Mouse (Mus musculus) liver, adult 2 months (tissue): Measurements from ENCODE around the gene Mbnl1. TPM values are rescaled to one million over a fixed set of nuclear protein-coding genes. Genes with fewer than 3 reads are reported as not detected.

Source experiments
- DNase-seq: peaks from one replicate; pipeline ENCODE4 v3.0.0-alpha.2; 2011; ENCODE audit warnings: low read depth, low spot score; ENCODE audit errors: extremely low read depth
- H3K27ac ChIP-seq: fragments of 200-500 bp; replicated peaks from 2 replicates; pipeline ENCODE4 v1.5.1; 2012; ENCODE audit warnings: low read depth, mild to moderate bottlenecking, control low read depth, inconsistent platforms, low read length; ENCODE audit not compliant: insufficient read depth
- H3K27me3 ChIP-seq: fragments of 200-500 bp; 2 replicates; pipeline ENCODE4 v1.6.1; 2012; ENCODE audit warnings: mild to moderate bottlenecking, moderate library complexity, low read length, inconsistent platforms; ENCODE audit not compliant: control insufficient read depth, insufficient read depth
- H3K36me3 ChIP-seq: fragments of 200-500 bp; 2 replicates; pipeline ENCODE4 v1.6.1; 2012; ENCODE audit warnings: low read length, inconsistent platforms; ENCODE audit not compliant: control insufficient read depth, insufficient read depth
- H3K4me1 ChIP-seq: fragments of 200-500 bp; 2 replicates; pipeline ENCODE4 v1.6.1; 2011; ENCODE audit warnings: low read length; ENCODE audit not compliant: control insufficient read depth, insufficient read depth
- H3K4me3 ChIP-seq: fragments of 200-500 bp; 2 replicates; pipeline ENCODE4 v1.5.1; 2011; ENCODE audit warnings: low read depth, mild to moderate bottlenecking, control low read depth, low read length, moderate library complexity; ENCODE audit not compliant: insufficient read depth
- H3K79me2 ChIP-seq: fragments of 200-500 bp; 2 replicates; pipeline ENCODE4 v1.6.1; 2012; ENCODE audit warnings: inconsistent platforms, mild to moderate bottlenecking, low read length, moderate library complexity; ENCODE audit not compliant: control insufficient read depth, insufficient read depth
- H3K9ac ChIP-seq: fragments of 200-500 bp; 2 replicates; pipeline ENCODE4 v1.6.1; 2012; ENCODE audit warnings: low read depth, mild to moderate bottlenecking, control low read depth, inconsistent platforms, low read length
- CTCF ChIP-seq: fragments of 200-500 bp; IDR thresholded peaks from 2 replicates; pipeline ENCODE4 v1.5.1; 2011; ENCODE audit warnings: low read depth, low read length, control low read depth
- POLR2A ChIP-seq: fragments of 200-500 bp; IDR thresholded peaks from 2 replicates; pipeline ENCODE4 v1.6.1; 2011; ENCODE audit warnings: low read length, control low read depth; ENCODE audit not compliant: insufficient read depth; ENCODE audit errors: extremely low read depth
- WGBS: fragments of 180-500 bp; shearing (Covaris S2); methylation state at CpG from one replicate; pipeline ENCODE4 v1.1.7; 2018; 5-methylcytosine and 5-hydroxymethylcytosine counted together
- polyA plus RNA-seq: library from polyadenylated mRNA; depleted of rRNA; stranded (reverse); fragments of >200 nt; gene quantifications from 2 replicates; pipeline ENCODE4 v1.2.3, GENCODE M21; 2012
- total RNA-seq: library from RNA; depleted of rRNA; stranded (reverse); fragments of >200 nt; gene quantifications from 2 replicates; pipeline ENCODE4 v1.2.3, GENCODE M21; 2014

The Mbnl1 gene
- total and polyA plus RNA-seq, 2 experiments, result 27.3 to 111 TPM

DNA sequence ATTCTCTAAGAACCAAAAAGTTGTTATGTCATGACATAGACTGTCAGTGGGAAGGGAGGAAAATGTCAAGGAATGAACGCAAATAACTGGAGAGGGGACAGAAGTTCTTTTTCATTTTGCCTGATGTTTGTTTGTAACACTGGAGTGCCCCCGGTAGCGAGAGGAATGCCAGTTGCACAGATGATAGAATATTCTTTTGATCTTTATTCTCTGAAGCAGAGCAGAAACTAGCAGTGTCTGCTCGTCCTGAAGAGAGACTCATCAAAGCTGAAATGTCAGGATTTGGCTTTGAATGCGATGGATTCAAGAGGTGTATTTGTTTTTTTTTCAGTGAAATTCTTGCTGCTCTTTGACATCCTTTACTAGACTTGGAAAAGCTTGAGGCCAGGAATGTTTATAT is 77.9 kb downstream of the Mbnl1 start:
- no peaks in the 10 kb centered on the region for H3K27me3 ChIP-seq
- peaks cover 24% of the 10 kb centered on the region; the same call in 1 of the 2 replicates for H3K79me2 ChIP-seq
- no peak for DNase-seq
- H3K27ac ChIP-seq, result no peak overlapping the region
- WGBS, result 69% methylated on average over 5 of the region's 5 CpGs
- peaks cover 12% of the 10 kb centered on the region for H3K4me1 ChIP-seq
- H3K36me3 ChIP-seq, result peaks cover 2% of the 10 kb centered on the region; the same call in 1 of the 2 replicates
- H3K9ac ChIP-seq, result no peak overlapping the region
- H3K4me3 ChIP-seq, result no peak overlapping the region
- TF ChIP-seq POLR2A (no peak), CTCF (no peak)

DNA sequence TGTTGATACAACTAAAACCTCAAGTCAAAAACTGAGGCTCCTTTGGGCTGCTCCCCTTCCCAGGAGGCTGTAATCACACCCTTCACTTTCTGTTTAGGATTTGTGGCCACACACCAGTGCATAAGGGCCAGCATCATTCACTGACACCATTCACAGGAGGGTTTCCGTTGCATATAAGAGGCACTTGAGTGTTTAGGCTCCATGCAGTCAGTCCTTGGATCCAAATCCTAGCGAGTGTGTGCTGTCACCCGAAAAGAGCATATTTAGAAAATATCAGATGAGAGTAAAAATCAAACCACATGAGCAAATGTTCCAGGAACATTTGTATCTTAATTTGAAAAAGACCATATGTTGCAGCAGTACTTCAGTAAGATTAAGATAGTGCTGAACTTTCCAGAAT is 79.0 kb downstream of the Mbnl1 start:
- no peak for DNase-seq
- Histone ChIP-seq H3K79me2 (peaks cover 23% of the 10 kb centered on the region; the same call in 1 of the 2 replicates), H3K27me3 (no peaks in the 10 kb centered on the region), H3K9ac (no peak overlapping the region), H3K36me3 (peaks cover 5% of the 10 kb centered on the region; the same call in 1 of the 2 replicates), H3K27ac (no peak overlapping the region), H3K4me1 (peaks cover 12% of the 10 kb centered on the region), H3K4me3 (no peak overlapping the region)
- TF ChIP-seq CTCF, result no peak
- no peak for TF ChIP-seq POLR2A
- 76% methylated on average over 3 of the region's 3 CpGs for WGBS

DNA sequence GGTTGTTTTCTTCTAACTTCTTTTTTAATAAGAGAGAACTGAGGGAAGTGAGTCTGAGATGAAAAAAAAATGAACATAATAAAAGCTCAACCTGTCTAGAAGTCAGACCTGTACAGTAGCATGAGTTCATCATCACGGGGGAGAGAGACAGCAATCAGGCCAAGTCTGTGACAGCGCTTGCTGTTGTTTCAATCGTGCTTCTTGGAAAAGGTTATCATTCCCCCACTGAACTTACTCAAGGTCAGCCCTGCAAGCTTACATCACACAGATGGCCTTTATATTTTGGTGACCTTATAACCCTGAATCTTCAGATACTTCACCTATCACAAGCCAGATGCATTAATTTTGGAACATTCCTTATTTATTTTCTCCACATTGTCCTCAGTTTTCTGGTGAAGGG is 80.4 kb downstream of the Mbnl1 start:
- WGBS, result 9% methylated on average over 3 of the region's 3 CpGs
- no peak overlapping the region for H3K4me3 ChIP-seq
- H3K27ac ChIP-seq, result no peak overlapping the region
- no peak for DNase-seq
- H3K79me2 ChIP-seq, result peaks cover 24% of the 10 kb centered on the region; the same call in 1 of the 2 replicates
- H3K9ac ChIP-seq, result no peak overlapping the region
- H3K36me3 ChIP-seq, result peaks cover 9% of the 10 kb centered on the region; the same call in 1 of the 2 replicates
- TF ChIP-seq CTCF (no peak), POLR2A (no peak)
- peaks cover 12% of the 10 kb centered on the region for H3K4me1 ChIP-seq
- no peaks in the 10 kb centered on the region for H3K27me3 ChIP-seq

DNA sequence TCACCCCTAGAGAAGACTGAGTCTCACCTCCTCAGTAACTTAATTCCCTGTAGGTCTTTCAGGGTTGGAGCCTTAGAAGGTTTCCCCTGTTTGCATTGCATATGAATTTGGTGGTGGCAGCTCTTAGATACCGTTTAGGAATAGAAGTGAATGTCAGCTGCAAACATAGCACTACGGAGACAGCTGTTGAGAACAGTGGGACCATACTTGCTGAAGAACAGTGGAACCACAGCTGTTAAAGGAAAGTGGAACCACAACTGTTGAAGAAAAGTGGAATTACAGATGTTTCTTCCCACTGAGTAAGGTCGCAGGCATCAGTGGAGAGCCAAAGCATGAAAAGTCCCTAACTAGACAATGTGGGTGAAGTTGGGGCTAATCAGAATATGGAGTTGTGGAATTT is 84.0 kb downstream of the Mbnl1 start:
- Histone ChIP-seq H3K4me3 (no peak overlapping the region), H3K9ac (no peak overlapping the region), H3K79me2 (peaks cover 36% of the 10 kb centered on the region), H3K27me3 (no peaks in the 10 kb centered on the region), H3K27ac (no peak overlapping the region), H3K36me3 (peaks cover 9% of the 10 kb centered on the region; the same call in 1 of the 2 replicates), H3K4me1 (peaks cover 5% of the 10 kb centered on the region)
- no peak for DNase-seq
- WGBS, result 82% methylated on average over 3 of the region's 3 CpGs
- TF ChIP-seq CTCF (no peak), POLR2A (no peak)

DNA sequence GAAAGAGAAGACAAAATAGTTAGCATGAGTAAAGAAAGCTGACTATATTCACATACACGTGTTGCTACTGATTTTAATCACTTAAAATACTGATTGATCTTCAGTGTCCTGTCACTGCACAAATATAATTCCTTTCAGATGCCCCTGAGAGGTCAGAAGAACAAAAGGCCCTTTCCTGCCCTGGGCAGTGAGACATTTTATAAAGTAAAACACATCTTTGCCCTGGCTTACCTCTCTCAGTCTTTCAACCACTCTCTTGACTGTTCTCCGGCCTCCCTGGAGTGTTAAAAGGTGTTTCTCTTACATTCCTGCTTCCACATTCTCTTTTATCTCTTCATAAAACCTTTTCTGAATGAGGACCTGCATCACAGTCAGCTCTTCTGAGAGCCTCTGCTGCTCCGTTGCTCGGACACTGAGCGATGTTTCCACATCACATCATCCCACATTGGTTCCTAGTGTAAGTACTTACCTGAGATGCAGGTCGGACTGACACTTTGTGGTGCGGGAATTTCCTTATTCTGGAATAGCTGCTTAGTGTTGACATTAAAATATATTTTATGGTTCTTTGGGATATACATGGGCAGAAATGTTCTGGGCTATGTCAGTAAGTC is 85.7 kb downstream of the Mbnl1 start:
- no peak overlapping the region for H3K9ac ChIP-seq
- H3K27ac ChIP-seq, result no peak overlapping the region
- peaks cover 7% of the 10 kb centered on the region; the same call in 1 of the 2 replicates for H3K4me1 ChIP-seq
- DNase-seq, result no peak
- peaks cover 8% of the 10 kb centered on the region; the same call in 1 of the 2 replicates for H3K36me3 ChIP-seq
- no peak overlapping the region for H3K4me3 ChIP-seq
- peaks cover 39% of the 10 kb centered on the region for H3K79me2 ChIP-seq
- 88% methylated on average over 7 of the region's 7 CpGs for WGBS
- H3K27me3 ChIP-seq, result no peaks in the 10 kb centered on the region
- no peak for TF ChIP-seq POLR2A
- no peak for TF ChIP-seq CTCF

- peaks cover 42% of the 10 kb centered on the region for H3K79me2 ChIP-seq
- 80% methylated on average over 2 of the region's 2 CpGs for WGBS
- DNase-seq, result no peak
- H3K9ac ChIP-seq, result no peak overlapping the region
- no peak overlapping the region for H3K4me3 ChIP-seq
- H3K27me3 ChIP-seq, result no peaks in the 10 kb centered on the region
- H3K4me1 ChIP-seq, result peaks cover 7% of the 10 kb centered on the region; the same call in 1 of the 2 replicates
- no peak overlapping the region for H3K27ac ChIP-seq
- TF ChIP-seq POLR2A (no peak), CTCF (no peak)
- H3K36me3 ChIP-seq, result peaks cover 8% of the 10 kb centered on the region; the same call in 1 of the 2 replicates
Observed at GRCm38 (mm10) chr3:60559762-60560161, 87.1 kb downstream of the Mbnl1 start.
